Mouse (Mus musculus) adrenal gland, postnatal 36 days (tissue): ENCODE results near the gene Cnnm2. TPM values are rescaled to one million over a fixed set of nuclear protein-coding genes. Genes with fewer than 3 reads are reported as not detected.

ENCODE experiments used
- DNase-seq, 2 experiments: peaks; one replicate each; pipeline ENCODE4 v3.0.0; 2021; ENCODE audit warnings: mixed read lengths in 1 of 2
- total RNA-seq, 2 experiments: library from RNA; stranded (reverse); gene quantifications; 2 replicates each; pipeline ENCODE4 v1.2.3; 2021

Gene Cnnm2
- total RNA-seq, 2 experiments from 2014 or later = 23.7 to 39.4 TPM

DNA sequence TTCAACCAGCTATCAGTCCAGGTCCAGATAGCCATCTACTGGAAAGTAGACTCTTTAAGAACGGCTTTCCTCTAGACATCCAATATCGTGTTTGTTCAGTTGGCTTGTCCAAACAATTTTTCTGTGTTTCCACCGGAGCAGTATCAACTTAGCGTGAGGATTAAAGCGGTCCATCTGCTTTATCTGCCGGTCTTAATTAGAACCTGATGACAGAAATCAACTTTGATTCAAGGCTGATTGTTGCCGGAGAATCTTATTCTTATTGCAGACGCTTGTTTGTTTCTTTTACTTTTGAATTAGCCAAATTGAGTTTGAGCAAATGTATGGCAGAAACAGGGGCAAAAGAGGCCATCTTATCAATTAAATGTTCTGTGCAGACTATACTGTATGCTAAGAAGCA is 32.8 kb downstream of the Cnnm2 start:
- DNase-seq = no peak

DNA sequence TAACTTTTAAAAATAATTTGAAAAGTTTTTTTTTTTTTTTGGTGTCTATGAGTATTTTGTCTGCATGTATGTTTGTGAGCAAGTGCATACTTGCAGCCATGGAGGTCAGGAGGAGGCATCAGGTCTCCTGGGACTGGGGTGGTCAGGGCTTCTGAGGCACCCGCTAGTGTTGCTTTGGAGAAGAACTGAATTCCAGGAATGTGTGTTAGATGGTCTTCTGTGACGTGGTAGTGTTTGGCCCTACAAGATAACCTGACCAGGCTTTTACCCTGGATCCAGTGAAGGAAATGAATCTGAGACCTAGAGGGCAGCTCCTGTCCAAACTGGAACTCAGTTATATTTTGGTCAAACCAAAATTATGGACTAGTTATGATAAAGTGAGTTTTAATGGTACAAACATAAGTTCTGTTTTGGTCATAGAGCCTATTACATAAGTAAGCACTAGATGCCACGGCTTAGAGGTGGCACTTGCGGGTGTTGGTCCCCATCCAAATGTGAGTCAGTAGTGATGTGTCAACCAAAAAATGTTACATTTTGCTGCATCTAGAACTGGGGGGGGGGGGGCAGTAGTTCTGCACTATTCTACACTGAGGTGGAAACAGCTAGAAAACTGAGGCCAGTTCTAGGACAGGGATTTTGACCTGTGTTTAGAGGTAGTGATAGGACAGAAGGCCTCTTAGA is 38.6 kb downstream of the Cnnm2 start:
- DNase-seq = peak; percentile 64 to 69

DNA sequence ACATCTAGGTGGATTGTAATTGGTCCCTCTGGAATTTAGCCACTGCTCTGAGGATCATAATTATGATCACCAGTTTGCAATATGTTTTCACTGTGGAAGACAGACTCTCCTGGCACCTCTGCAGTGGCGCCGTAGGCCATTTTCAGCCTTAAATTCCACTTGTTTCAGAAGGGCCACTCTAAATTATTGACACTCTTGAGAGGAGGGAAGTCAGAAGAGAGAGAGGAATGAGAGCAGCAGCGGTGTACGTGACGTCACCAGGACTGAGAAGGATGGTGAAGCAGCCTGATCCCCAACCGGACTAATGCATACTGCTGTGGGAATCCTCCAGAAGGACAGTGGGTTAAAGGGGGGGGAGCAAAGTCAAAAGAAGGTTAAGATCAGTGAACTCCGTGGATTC is 40.1 kb downstream of the Cnnm2 start:
- no peak for DNase-seq

DNA sequence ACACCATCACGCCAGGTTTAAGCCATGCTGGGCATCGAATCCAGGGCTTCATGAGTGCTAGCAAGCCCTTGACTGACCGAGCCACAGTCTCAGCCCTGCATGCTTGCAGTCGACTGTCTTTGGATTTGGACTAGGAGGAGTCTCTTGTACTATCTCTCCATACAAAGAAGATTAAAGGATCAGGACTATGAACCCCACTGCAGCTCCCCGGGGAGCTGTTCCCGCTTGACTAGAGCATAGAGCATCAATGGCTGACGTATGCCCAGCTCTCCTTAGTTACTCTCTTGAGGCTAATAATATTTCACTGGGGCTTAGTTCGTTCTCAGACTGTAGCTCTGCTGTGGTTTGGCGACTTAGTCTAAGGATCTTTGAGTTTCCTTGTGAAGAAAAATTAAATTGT is 40.9 kb downstream of the Cnnm2 start:
- DNase-seq = no peak

- no peak for DNase-seq
These were observed 42.3 kb downstream of the Cnnm2 start for GRCm38 (mm10) chr19:46803732-46804131.

DNA sequence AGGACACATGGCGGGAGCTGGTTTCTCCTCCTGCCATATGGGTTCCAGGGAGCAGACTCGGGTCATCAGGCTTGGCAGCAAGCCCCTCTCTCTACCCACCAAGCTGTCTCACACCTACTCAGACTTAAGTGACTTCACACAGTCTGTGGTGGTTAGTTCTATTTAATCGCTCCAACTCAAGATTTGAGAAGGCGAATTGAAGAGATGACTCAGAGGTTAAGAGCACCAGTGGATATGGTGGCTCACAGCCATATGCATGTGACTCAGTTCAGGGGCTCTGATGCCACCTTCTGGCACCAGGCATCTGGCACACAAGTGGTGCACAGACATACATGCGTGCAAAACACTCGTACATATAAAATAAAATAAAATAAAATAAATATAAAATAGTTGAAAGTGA is 43.4 kb downstream of the Cnnm2 start:
- peak; percentile 72 to 78 for DNase-seq

GRCm38 (mm10) chr19:46805933-46806688 is 44.7 kb downstream of the Cnnm2 start:
- no peak for DNase-seq

DNA sequence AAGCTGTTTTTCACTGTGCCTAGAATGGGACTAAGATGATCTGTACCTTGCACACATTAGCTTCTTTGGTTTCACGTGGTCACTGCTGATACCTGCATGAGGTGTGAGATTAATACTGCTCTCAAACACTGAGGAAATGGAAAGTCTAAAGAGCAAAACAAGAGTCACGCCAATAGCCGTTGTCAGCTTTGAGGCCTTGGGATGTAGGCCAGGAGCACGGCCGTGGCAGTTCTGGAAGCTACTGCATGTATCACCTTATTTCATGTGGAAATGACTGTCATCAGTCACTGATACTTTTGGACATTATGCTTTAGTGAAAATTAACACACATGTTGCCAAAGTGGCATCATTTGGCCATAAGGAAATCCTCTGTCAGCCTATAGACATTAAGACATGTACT is 46.9 kb downstream of the Cnnm2 start:
- peak; percentile 62 to 71 for DNase-seq

- DNase-seq = no peak
These were observed 47.6 kb downstream of the Cnnm2 start for GRCm38 (mm10) chr19:46809031-46809430.

- no peak for DNase-seq
These were observed 57.9 kb downstream of the Cnnm2 start for GRCm38 (mm10) chr19:46819276-46819675.

DNA sequence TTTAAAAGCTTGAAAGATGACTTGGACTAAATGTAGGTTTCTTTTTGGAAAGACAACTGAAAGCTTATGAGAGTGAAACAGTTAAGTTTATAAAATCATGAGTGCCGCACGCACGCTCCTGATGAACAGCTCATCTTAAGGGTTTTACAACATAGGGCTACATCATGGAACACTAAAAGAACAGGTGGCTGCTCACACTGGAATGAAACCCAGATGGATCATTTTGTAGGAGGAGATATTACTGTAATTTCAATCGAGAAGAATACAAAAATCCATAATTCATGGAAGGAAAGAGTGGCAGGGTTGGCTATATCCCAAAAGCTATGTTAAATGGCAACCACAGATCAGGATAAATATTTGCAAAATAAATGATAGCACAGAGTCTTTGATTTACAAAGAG is 61.1 kb downstream of the Cnnm2 start:
- no peak for DNase-seq

DNA sequence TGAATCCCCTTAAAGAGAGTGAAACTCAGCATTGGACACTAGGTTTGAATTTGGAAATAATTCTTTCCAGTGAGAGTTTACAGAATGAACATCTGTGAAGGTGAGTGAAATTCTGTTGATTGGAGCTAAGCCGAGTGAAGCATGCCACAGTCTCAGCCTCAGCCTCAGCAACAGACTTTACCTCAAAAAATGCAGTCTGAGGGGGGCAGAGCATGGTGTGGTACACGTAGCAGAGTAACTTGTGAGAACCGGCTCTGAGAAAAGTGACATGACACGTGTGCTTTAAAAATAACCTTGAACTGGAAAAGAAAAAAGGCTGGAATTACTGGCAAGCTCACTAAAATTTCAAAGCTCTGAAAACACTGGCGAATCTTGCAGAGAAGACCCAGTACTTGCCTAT is 62.4 kb downstream of the Cnnm2 start:
- no peak for DNase-seq

GRCm38 (mm10) chr19:46824867-46825266 is 63.5 kb downstream of the Cnnm2 start:
- DNase-seq = no peak

DNA sequence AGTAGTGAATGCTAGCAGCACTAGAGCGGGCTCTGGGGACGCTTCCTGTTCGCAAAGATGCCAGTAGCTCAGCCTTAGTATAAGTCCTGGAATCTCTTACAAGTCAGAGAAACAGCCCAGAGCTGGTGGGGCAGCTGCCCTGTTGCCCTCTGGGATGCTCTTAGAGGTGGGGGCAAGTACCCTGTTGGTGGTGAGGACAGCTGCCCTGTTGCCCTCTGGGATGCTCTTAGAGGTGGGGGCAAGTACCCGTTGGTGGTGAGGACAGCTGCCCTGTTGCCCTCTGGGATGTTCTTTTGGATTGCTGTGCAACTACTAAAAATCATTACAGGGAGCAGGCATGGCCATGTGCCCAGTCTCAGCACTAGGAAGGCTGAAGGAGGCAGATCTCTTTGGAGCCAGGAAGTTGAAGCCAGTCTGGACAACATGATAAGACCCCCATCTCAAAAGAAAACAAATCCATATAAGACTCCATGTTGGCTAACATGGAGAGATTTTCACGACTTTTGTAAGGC is 66.3 kb downstream of the Cnnm2 start:
- no peak for DNase-seq

GRCm38 (mm10) chr19:46828961-46829360 is 67.6 kb downstream of the Cnnm2 start:
- DNase-seq = peak; percentile 83 to 88

GRCm38 (mm10) chr19:46831381-46831780 is 70.0 kb downstream of the Cnnm2 start:
- DNase-seq = no peak

GRCm38 (mm10) chr19:46834301-46834700 is 72.9 kb downstream of the Cnnm2 start:
- DNase-seq = no peak

DNA sequence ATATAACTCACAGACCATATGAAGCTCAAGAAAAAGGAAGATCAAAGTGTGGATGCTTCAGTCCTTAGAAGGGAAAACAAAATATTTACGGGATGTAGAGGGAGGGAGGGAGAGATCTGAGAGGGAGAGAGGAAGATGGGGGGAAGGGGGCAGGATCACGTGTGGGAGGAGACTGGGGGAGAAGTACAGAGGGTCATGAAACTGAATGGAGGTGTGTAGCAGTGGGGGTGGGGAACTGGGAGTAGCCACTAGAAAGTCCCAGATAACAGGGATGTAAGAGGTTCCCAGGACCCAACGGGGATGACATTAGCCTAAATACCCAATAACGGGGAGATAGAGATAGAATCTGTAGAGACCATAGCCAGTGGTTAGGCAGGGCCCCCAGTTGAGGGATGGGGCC is 73.9 kb downstream of the Cnnm2 start:
- no peak for DNase-seq

DNA sequence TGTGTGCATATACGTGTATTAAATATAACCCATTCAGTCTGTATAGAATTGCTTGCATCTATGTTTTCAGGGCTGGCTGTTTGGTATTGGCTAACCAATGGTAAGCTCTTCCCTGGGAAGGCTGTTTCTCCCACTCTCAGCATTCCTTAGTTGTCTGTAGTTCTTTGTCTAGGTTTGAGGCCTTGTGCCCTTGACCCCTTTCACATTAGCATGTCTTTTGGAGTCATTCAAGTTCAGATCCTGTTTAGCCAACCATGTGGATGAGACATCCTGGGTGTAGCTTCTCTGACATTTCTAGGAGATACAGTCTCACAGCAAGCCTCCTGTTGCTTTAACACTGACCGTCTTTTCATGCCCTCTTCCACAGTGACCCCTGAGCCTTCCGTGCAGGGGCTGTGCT is 74.7 kb downstream of the Cnnm2 start:
- DNase-seq = no peak

DNA sequence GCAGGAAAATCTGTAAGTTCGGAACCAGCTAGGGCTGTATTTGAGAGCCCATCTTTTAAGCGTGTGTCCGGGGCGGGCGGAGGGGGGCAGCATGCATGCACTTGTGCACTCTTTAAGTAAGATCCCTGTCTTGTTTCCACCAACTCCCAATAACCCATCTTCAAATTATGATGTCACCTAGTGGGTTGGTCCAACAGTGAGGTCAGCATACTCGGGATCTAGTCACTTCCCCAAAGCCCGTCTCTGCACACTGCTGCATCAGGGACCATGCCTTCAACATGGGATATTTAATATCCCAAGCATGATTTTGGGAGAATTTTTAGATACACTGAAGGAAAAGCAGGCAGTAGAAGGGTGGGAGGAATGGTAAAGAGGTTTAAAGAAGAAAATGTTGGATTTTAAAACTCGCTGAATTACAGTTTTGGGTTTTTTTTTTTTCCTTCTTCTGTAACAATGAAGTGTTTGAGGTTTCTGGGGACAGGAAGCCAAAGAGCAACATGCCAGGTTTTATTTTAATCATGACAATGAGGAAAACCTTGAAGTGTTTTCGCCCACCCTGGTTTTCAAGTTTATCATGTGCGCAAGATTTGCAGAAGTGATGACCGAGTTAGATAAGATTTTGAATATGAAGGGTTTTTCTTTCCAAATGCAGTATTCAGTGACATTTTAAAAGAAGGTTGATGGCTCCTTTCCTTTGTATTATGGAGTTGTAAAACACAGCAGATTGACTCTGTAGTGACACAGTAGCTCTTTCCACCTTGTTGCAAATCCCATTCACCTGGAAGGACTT is 76.1 kb downstream of the Cnnm2 start:
- DNase-seq = no peak

- DNase-seq = peak; percentile 55 to 61
These were observed 79.6 kb downstream of the Cnnm2 start for GRCm38 (mm10) chr19:46841016-46841415.

DNA sequence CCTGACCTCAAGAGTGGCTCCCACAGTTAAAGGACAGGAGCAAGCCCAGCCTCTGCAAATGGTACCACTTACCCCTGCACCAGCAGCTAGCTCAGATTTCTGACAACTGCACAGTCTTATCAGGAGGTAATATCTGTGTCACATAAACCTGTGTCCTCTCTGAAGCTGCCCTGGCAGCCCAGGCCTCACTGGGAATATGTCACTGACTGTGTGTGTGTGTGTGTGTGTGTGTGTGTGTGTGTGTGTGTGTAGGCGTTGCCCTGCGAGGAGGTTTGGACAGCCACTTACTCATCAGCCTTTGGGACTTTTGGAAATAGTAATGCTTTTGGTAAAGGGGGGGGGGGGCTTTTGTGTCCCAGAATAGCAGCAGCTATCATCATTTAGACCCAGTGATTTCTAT is 81.6 kb downstream of the Cnnm2 start:
- peak; percentile 17 to 53 for DNase-seq

GRCm38 (mm10) chr19:46846056-46846455 is 84.7 kb downstream of the Cnnm2 start:
- DNase-seq = peak; percentile 50 to 52
